In the genomic region with DNA sequence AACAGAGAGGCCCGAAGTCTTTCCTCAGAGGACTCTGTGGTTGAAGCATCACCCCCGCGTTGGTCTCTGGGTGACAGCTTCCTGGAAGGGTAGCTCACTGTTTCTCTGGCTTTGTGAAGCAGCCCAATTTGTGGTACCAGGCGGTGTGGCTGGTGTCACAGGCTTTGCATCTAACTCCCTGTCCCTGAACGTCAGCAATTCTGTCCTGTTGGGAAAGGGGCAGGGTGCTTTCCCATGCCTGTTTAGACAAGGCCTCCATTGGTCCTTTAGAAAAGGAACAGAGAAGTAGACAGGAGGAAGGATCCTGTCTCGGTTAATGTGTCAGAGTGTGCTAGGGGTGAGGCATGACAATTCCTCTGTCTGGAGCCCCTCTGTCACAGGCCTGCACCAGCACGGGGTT, we compare ENCODE assay signal across 22 mouse cellular contexts. TPM values are rescaled to one million over a fixed set of nuclear protein-coding genes. Genes with fewer than 3 reads are reported as not detected.
DNase-seq lines count a peak whose midpoint lies in the region; ATAC-seq and TF ChIP-seq lines count a peak whose summit lies in the region.
"Had no signal": no experiment of that assay in that cellular context is flagged by ENCODE, and none has a peak within 500 bp of the region (broad histone marks: within the 10 kb centered on the region; RNA-seq: fewer than 3 reads in every experiment).

No protein-coding gene starts in this region.

- intact Hi-C loops in gastrocnemius, adult 2 months (cut with DNase I), result no loop called here

- H3K36me3 ChIP-seq in kidney, postnatal 0 days (ENCODE audit: insufficient read depth, low read length), result no peaks in the 10 kb centered on the region
- no peaks in the 10 kb centered on the region for H3K36me3 ChIP-seq in thymus, adult 2 months (ENCODE audit: control insufficient read depth, insufficient read depth, low read length)
- no peaks in the 10 kb centered on the region for H3K36me3 ChIP-seq in forebrain, postnatal 0 days (ENCODE audit: insufficient read depth)
- H3K36me3 ChIP-seq: forebrain, embryonic 15.5 days; heart, embryonic 15.5 days; hindbrain, embryonic 12.5 days; limb, embryonic 13.5 days; liver, embryonic 15.5 days; midbrain, embryonic 12.5 days had no signal

- no peak overlapping the region for H3K4me3 ChIP-seq in kidney, postnatal 0 days (replicated peaks; ENCODE audit: low read depth, low read length)
- no peak overlapping the region for H3K4me3 ChIP-seq in thymus, adult 2 months (ENCODE audit: control insufficient read depth, insufficient read depth, low read length)
- H3K4me3 ChIP-seq in forebrain, postnatal 0 days (ENCODE audit: low read depth, low read length), result no peak overlapping the region
- H3K4me3 ChIP-seq in gastrocnemius, adult 2 months, result no peak overlapping the region
- H3K4me3 ChIP-seq: erythroblast, embryonic 14.5 days; forebrain, embryonic 15.5 days; heart, adult 2 months; heart, embryonic 15.5 days; hindbrain, embryonic 12.5 days; limb, embryonic 13.5 days; liver, embryonic 15.5 days; midbrain, embryonic 12.5 days; myocyte had no signal

- ATAC-seq in kidney, postnatal 0 days (replicated peaks; ENCODE audit: low FRiP score, low read depth), result no peak
- no peak for ATAC-seq in forebrain, postnatal 0 days
- ATAC-seq: forebrain, embryonic 15.5 days; intestine, embryonic 16.5 days had no signal

- no peak for TF ChIP-seq CTCF in kidney, postnatal 0 days (IDR thresholded peaks at IDR 0.05; ENCODE audit: low read depth)
- TF ChIP-seq CTCF in thymus, adult 2 months (IDR thresholded peaks at IDR 0.05; ENCODE audit: borderline replicate concordance, control insufficient read depth, extremely low read depth, insufficient read depth, low read length, poor library complexity), result no peak
- no peak for TF ChIP-seq CTCF in forebrain, postnatal 0 days (IDR thresholded peaks at IDR 0.05; ENCODE audit: low read depth)
- no peak for TF ChIP-seq CTCF in gastrocnemius, adult 2 months (IDR thresholded peaks at IDR 0.05)

- 68% methylated on average over 7 of the region's 7 CpGs for WGBS in kidney, postnatal 0 days
- WGBS in thymus, adult 2 months, result 12% methylated on average over 7 of the region's 7 CpGs
- 75% methylated on average over 7 of the region's 7 CpGs for WGBS in forebrain, postnatal 0 days

- peaks cover 23% of the 10 kb centered on the region; the same call in 1 of the 2 replicates for H3K4me1 ChIP-seq in kidney, postnatal 0 days (replicated peaks; ENCODE audit: insufficient read depth, low read length)
- peaks cover 41% of the 10 kb centered on the region for H3K4me1 ChIP-seq in thymus, adult 2 months (replicated peaks; ENCODE audit: control insufficient read depth, insufficient read depth, low read length)
- no peaks in the 10 kb centered on the region for H3K4me1 ChIP-seq in forebrain, postnatal 0 days (ENCODE audit: insufficient read depth)
- H3K4me1 ChIP-seq: forebrain, embryonic 15.5 days had no signal

- H3K9ac ChIP-seq in kidney, postnatal 0 days (ENCODE audit: low read depth, low read length), result no peak overlapping the region
- H3K9ac ChIP-seq in forebrain, postnatal 0 days, result no peak overlapping the region
- H3K9ac ChIP-seq: forebrain, embryonic 15.5 days; heart, embryonic 15.5 days; hindbrain, embryonic 12.5 days; limb, embryonic 13.5 days; liver, embryonic 15.5 days; midbrain, embryonic 12.5 days had no signal

- no peak for TF ChIP-seq POLR2A in thymus, adult 2 months (IDR thresholded peaks at IDR 0.05; ENCODE audit: control insufficient read depth, extremely low read depth, insufficient read depth, low read length, poor library complexity)

- no peak for DNase-seq in kidney, postnatal 0 days (ENCODE audit: low spot score)
- DNase-seq in kidney, adult 9 months, result no peak
- DNase-seq in CD4-positive, CD25-positive, alpha-beta regulatory T cell, adult 2 months (ENCODE audit: low read depth, low spot score), result peak; percentile 60
- DNase-seq in induced T-regulatory cell, adult 2 months (ENCODE audit: low read depth), result peak; percentile 75
- DNase-seq in thymus, adult 2 months, result no peak
- no peak for DNase-seq in cerebellum, adult 11-12 months
- no peak for DNase-seq in forebrain, postnatal 0 days
- DNase-seq in gastrocnemius, adult 2 months, result no peak
- DNase-seq: cerebellum, postnatal 36 days; gastrocnemius, postnatal 10 days; heart, adult 2 months; kidney, postnatal 14 days; retina, postnatal 1 day had no signal

- H3K27ac ChIP-seq in kidney, postnatal 0 days, result peak overlapping the region; percentile 75; the same call in 1 of the 2 replicates
- H3K27ac ChIP-seq in thymus, adult 2 months (ENCODE audit: control insufficient read depth, insufficient read depth, low read length), result peak overlapping the region; percentile 49; the same call in 1 of the 2 replicates
- no peak overlapping the region for H3K27ac ChIP-seq in forebrain, postnatal 0 days (ENCODE audit: low read depth, low read length)
- no peak overlapping the region for H3K27ac ChIP-seq in gastrocnemius, adult 2 months
- H3K27ac ChIP-seq: forebrain, embryonic 15.5 days; heart, adult 2 months; heart, embryonic 15.5 days; hindbrain, embryonic 12.5 days; liver, embryonic 15.5 days; midbrain, embryonic 12.5 days had no signal

- H3K9me3 ChIP-seq in kidney, postnatal 0 days (replicated peaks; ENCODE audit: low read length), result no peaks in the 10 kb centered on the region
- no peaks in the 10 kb centered on the region for H3K9me3 ChIP-seq in forebrain, postnatal 0 days (ENCODE audit: low read length)
- H3K9me3 ChIP-seq: forebrain, embryonic 15.5 days; heart, embryonic 15.5 days; hindbrain, embryonic 12.5 days; limb, embryonic 13.5 days; liver, embryonic 15.5 days; midbrain, embryonic 12.5 days had no signal

- no peaks in the 10 kb centered on the region for H3K27me3 ChIP-seq in kidney, postnatal 0 days (ENCODE audit: insufficient read depth, low read length)
- H3K27me3 ChIP-seq in thymus, adult 2 months (ENCODE audit: control insufficient read depth, insufficient read depth, low read length), result no peaks in the 10 kb centered on the region
- H3K27me3 ChIP-seq in forebrain, postnatal 0 days (ENCODE audit: insufficient read depth, low read length), result no peaks in the 10 kb centered on the region
- H3K27me3 ChIP-seq: forebrain, embryonic 15.5 days; heart, embryonic 15.5 days; hindbrain, embryonic 12.5 days; limb, embryonic 13.5 days; liver, embryonic 15.5 days; midbrain, embryonic 12.5 days had no signal

- H3K4me2 ChIP-seq in kidney, postnatal 0 days (ENCODE audit: low read length), result no peak overlapping the region
- no peak overlapping the region for H3K4me2 ChIP-seq in forebrain, postnatal 0 days (ENCODE audit: low read depth)
- H3K4me2 ChIP-seq: forebrain, embryonic 15.5 days; heart, embryonic 15.5 days; hindbrain, embryonic 12.5 days; limb, embryonic 13.5 days; liver, embryonic 15.5 days; midbrain, embryonic 12.5 days had no signal

RNA-seq across cellular contexts. Expression of a gene that starts 12.3 kb away (rescaled TPM):
- 12.2 and 13.5 TPM in 2 replicates for polyA plus RNA-seq in kidney, postnatal 0 days (2015; fragmentation: Nextera tagmentation; extraction: Ambion mirVana)
- 43.9 and 49.9 TPM in 2 replicates for polyA plus RNA-seq in thymus, adult 2 months (2012; rRNA removed)
- 1.7 and 3.0 TPM in 2 replicates for total RNA-seq in forebrain, postnatal 0 days (2014; rRNA removed)
- 1.2 and 1.6 TPM in 2 replicates for polyA plus RNA-seq in forebrain, postnatal 0 days (2015; fragmentation: Nextera tagmentation; extraction: Ambion mirVana)
- under 1 TPM; 0.28 to 0.61 TPM for total RNA-seq in gastrocnemius, adult 2 months (2021)

RNA-seq across cellular contexts. Expression of a gene that starts 45.3 kb away (rescaled TPM):
- polyA plus RNA-seq in kidney, postnatal 0 days (2015; fragmentation: Nextera tagmentation; extraction: Ambion mirVana), result 5.2 and 6.6 TPM in 2 replicates
- polyA plus RNA-seq in thymus, adult 2 months (2012; rRNA removed), result 41.4 and 45.0 TPM in 2 replicates
- total RNA-seq in forebrain, postnatal 0 days (2014; rRNA removed), result 20.3 and 31.2 TPM in 2 replicates
- polyA plus RNA-seq in forebrain, postnatal 0 days (2015; fragmentation: Nextera tagmentation; extraction: Ambion mirVana), result 2.9 and 4.3 TPM in 2 replicates
- total RNA-seq in gastrocnemius, adult 2 months (2021), result 1 to 10 TPM; 1.8 to 2.0 TPM

Comparison
In these comparisons a context has a peak if more than half of its experiments do, and no peak if none do; other contexts are left out.
1. DNase-seq: peak in CD4-positive, CD25-positive, alpha-beta regulatory T cell, adult 2 months (single experiment) and induced T-regulatory cell, adult 2 months (single experiment); none in kidney, postnatal 0 days (single experiment), kidney, adult 9 months (single experiment), thymus, adult 2 months (single experiment), cerebellum, adult 11-12 months (single experiment), forebrain, postnatal 0 days (single experiment) and gastrocnemius, adult 2 months (single experiment).
2. H3K27ac ChIP-seq: peak in kidney, postnatal 0 days (single experiment) and thymus, adult 2 months (single experiment); none in forebrain, postnatal 0 days (single experiment) and gastrocnemius, adult 2 months (single experiment).